Mouse (Mus musculus): Measurements from ENCODE around the gene Cfdp1. TPM values are rescaled to one million over a fixed set of nuclear protein-coding genes. Genes with fewer than 3 reads are reported as not detected.

Gene Cfdp1
- polyA plus RNA-seq (2012; ENCODE audit: insufficient read depth, insufficient read length, missing spikeins), result 88.3 and 89.6 TPM in 2 replicates

GRCm38 (mm10) chr8:111853861-111854501, at the start of gene Cfdp1:
Gene Cfdp1, minus strand, starts transcription at chr8:111854291.
- TF ChIP-seq CTCF (IDR thresholded peaks at IDR 0.05; ENCODE audit: low read depth, low read length), result no peak
- no peak for TF ChIP-seq POLR2A (IDR thresholded peaks at IDR 0.05; ENCODE audit: borderline replicate concordance, low read depth, low read length)
- H3K4me1 ChIP-seq (ENCODE audit: control insufficient read depth, insufficient read depth, low read length), result peaks cover 7% of the 10 kb centered on the region
- H3K4me3 ChIP-seq (ENCODE audit: insufficient read depth, low read length), result peak within 1 kb of the TSS; percentile 70
- H3K27ac ChIP-seq (ENCODE audit: insufficient read depth, low read depth, low read length), result no peak within 1 kb of the TSS

- H3K4me3 ChIP-seq (ENCODE audit: insufficient read depth, low read length), result no peak overlapping the region
- no peaks in the 10 kb centered on the region for H3K4me1 ChIP-seq (ENCODE audit: control insufficient read depth, insufficient read depth, low read length)
- H3K27ac ChIP-seq (ENCODE audit: insufficient read depth, low read depth, low read length), result no peak overlapping the region
- TF ChIP-seq POLR2A (IDR thresholded peaks at IDR 0.05; ENCODE audit: borderline replicate concordance, low read depth, low read length), result no peak
- no peak for TF ChIP-seq CTCF (IDR thresholded peaks at IDR 0.05; ENCODE audit: low read depth, low read length)
These were observed 48.0 kb upstream of the Cfdp1 start for GRCm38 (mm10) chr8:111902080-111902479.

- H3K4me1 ChIP-seq (ENCODE audit: control insufficient read depth, insufficient read depth, low read length), result no peaks in the 10 kb centered on the region
- no peak overlapping the region for H3K4me3 ChIP-seq (ENCODE audit: insufficient read depth, low read length)
- TF ChIP-seq CTCF (IDR thresholded peaks at IDR 0.05; ENCODE audit: low read depth, low read length) (no peak), POLR2A (IDR thresholded peaks at IDR 0.05; ENCODE audit: borderline replicate concordance, low read depth, low read length) (no peak)
These were observed 44.5 kb upstream of the Cfdp1 start for GRCm38 (mm10) chr8:111898586-111898985.

GRCm38 (mm10) chr8:111894955-111895354, 40.9 kb upstream of the Cfdp1 start:
- no peak overlapping the region for H3K27ac ChIP-seq (ENCODE audit: insufficient read depth, low read depth, low read length)
- TF ChIP-seq POLR2A (IDR thresholded peaks at IDR 0.05; ENCODE audit: borderline replicate concordance, low read depth, low read length) (no peak), CTCF (IDR thresholded peaks at IDR 0.05; ENCODE audit: low read depth, low read length) (0 out of 2 replicates have a peak, but pooled peaks have one; percentile 11)
- no peak overlapping the region for H3K4me3 ChIP-seq (ENCODE audit: insufficient read depth, low read length)

More at GRCm38 (mm10) chr8:111898586-111898985, 44.5 kb upstream of the Cfdp1 start:
- H3K27ac ChIP-seq (ENCODE audit: insufficient read depth, low read depth, low read length), result no peak overlapping the region

GRCm38 (mm10) chr8:111892615-111893014, 38.5 kb upstream of the Cfdp1 start:
- no peak overlapping the region for H3K4me3 ChIP-seq (ENCODE audit: insufficient read depth, low read length)
- TF ChIP-seq POLR2A (IDR thresholded peaks at IDR 0.05; ENCODE audit: borderline replicate concordance, low read depth, low read length) (no peak), CTCF (IDR thresholded peaks at IDR 0.05; ENCODE audit: low read depth, low read length) (no peak)
- H3K27ac ChIP-seq (ENCODE audit: insufficient read depth, low read depth, low read length), result no peak overlapping the region
- H3K4me1 ChIP-seq (ENCODE audit: control insufficient read depth, insufficient read depth, low read length), result peaks cover 2% of the 10 kb centered on the region

More at GRCm38 (mm10) chr8:111894955-111895354, 40.9 kb upstream of the Cfdp1 start:
- H3K4me1 ChIP-seq (ENCODE audit: control insufficient read depth, insufficient read depth, low read length), result peaks cover 2% of the 10 kb centered on the region

GRCm38 (mm10) chr8:111891983-111892382, 37.9 kb upstream of the Cfdp1 start:
- no peak overlapping the region for H3K4me3 ChIP-seq (ENCODE audit: insufficient read depth, low read length)

GRCm38 (mm10) chr8:111890911-111891303, 36.8 kb upstream of the Cfdp1 start:
- H3K4me3 ChIP-seq (ENCODE audit: insufficient read depth, low read length), result no peak overlapping the region
- peaks cover 2% of the 10 kb centered on the region for H3K4me1 ChIP-seq (ENCODE audit: control insufficient read depth, insufficient read depth, low read length)
- H3K27ac ChIP-seq (ENCODE audit: insufficient read depth, low read depth, low read length), result no peak overlapping the region
- TF ChIP-seq POLR2A (IDR thresholded peaks at IDR 0.05; ENCODE audit: borderline replicate concordance, low read depth, low read length) (no peak), CTCF (IDR thresholded peaks at IDR 0.05; ENCODE audit: low read depth, low read length) (no peak)

More at GRCm38 (mm10) chr8:111891983-111892382, 37.9 kb upstream of the Cfdp1 start:
- H3K27ac ChIP-seq (ENCODE audit: insufficient read depth, low read depth, low read length), result no peak overlapping the region
- H3K4me1 ChIP-seq (ENCODE audit: control insufficient read depth, insufficient read depth, low read length), result peaks cover 2% of the 10 kb centered on the region
- no peak for TF ChIP-seq POLR2A (IDR thresholded peaks at IDR 0.05; ENCODE audit: borderline replicate concordance, low read depth, low read length)

- Histone ChIP-seq H3K4me3 (ENCODE audit: insufficient read depth, low read length) (no peak overlapping the region), H3K27ac (ENCODE audit: insufficient read depth, low read depth, low read length) (no peak overlapping the region)
- TF ChIP-seq CTCF (IDR thresholded peaks at IDR 0.05; ENCODE audit: low read depth, low read length) (no peak), POLR2A (IDR thresholded peaks at IDR 0.05; ENCODE audit: borderline replicate concordance, low read depth, low read length) (no peak)
These were observed 36.1 kb upstream of the Cfdp1 start for GRCm38 (mm10) chr8:111889931-111890910.

GRCm38 (mm10) chr8:111888091-111888650, 34.1 kb upstream of the Cfdp1 start:
- Histone ChIP-seq H3K4me1 (ENCODE audit: control insufficient read depth, insufficient read depth, low read length) (peaks cover 2% of the 10 kb centered on the region), H3K27ac (ENCODE audit: insufficient read depth, low read depth, low read length) (no peak overlapping the region)
- TF ChIP-seq CTCF (IDR thresholded peaks at IDR 0.05; ENCODE audit: low read depth, low read length) (no peak), POLR2A (IDR thresholded peaks at IDR 0.05; ENCODE audit: borderline replicate concordance, low read depth, low read length) (no peak)

More at GRCm38 (mm10) chr8:111889931-111890910, 36.1 kb upstream of the Cfdp1 start:
- peaks cover 2% of the 10 kb centered on the region for H3K4me1 ChIP-seq (ENCODE audit: control insufficient read depth, insufficient read depth, low read length)

More at GRCm38 (mm10) chr8:111888091-111888650, 34.1 kb upstream of the Cfdp1 start:
- H3K4me3 ChIP-seq (ENCODE audit: insufficient read depth, low read length), result no peak overlapping the region

Data from bone marrow macrophage, adult 2 months (primary cell).